ENCODE assay signal across 21 mouse cellular contexts in the genomic region with DNA sequence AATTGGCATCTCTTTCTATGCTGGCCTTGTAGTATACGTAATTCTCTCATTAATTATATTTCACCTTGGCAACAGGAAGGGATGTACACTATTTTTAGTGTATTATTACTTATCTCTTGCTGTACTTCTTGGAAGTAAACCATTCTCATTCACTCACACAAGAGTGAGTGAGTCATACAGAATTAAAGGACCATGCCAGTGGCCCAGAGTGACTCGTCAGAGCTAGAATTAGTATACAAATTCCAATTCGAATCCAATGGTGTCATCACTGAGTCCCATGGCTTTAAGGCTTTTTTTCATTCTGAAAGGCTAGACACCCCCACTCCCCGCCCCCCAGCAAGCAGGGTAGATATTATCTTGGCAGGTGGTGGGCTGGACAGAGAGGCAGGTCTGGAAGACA.
"Had no signal": no experiment of that assay in that cellular context is flagged by ENCODE, and none has a peak within 500 bp of the region (broad histone marks: within the 10 kb centered on the region; RNA-seq: fewer than 3 reads in every experiment).

No protein-coding gene starts in this region.

- H3K4me3 ChIP-seq: kidney, embryonic 15.5 days; limb, embryonic 10.5 days; limb, embryonic 13.5 days; liver, embryonic 12.5 days; liver, embryonic 15.5 days; lung, embryonic 15.5 days; megakaryocyte, embryonic 14.5 days; midbrain, embryonic 10.5 days; midbrain, embryonic 13.5 days; myocyte; neural tube, embryonic 13.5 days had no signal

- H3K27ac ChIP-seq: kidney, embryonic 15.5 days; limb, embryonic 10.5 days; limb, embryonic 13.5 days; liver, embryonic 12.5 days; liver, embryonic 15.5 days; lung, embryonic 15.5 days; midbrain, embryonic 10.5 days; midbrain, embryonic 13.5 days; neural tube, embryonic 13.5 days had no signal

- ATAC-seq: liver, embryonic 12.5 days; midbrain, embryonic 13.5 days; midbrain, embryonic 16.5 days had no signal

- H3K4me2 ChIP-seq: kidney, embryonic 15.5 days; limb, embryonic 13.5 days; liver, embryonic 12.5 days; liver, embryonic 15.5 days; lung, embryonic 15.5 days; midbrain, embryonic 13.5 days; neural tube, embryonic 13.5 days had no signal

- H3K27me3 ChIP-seq: liver, embryonic 15.5 days had no signal

- DNase-seq: kidney, postnatal 10 days; kidney, postnatal 36 days; liver; lung, adult 18-20 months; lung, postnatal 10 days; lung, postnatal 36 days; retina, postnatal 1 day; thymus, adult 18-20 months; thymus, postnatal 36 days had no signal

- H3K4me1 ChIP-seq: liver, embryonic 12.5 days; liver, embryonic 15.5 days; lung, embryonic 15.5 days; midbrain, embryonic 10.5 days; midbrain, embryonic 13.5 days; neural tube, embryonic 13.5 days had no signal

- H3K9me3 ChIP-seq: kidney, embryonic 15.5 days; limb, embryonic 10.5 days; limb, embryonic 13.5 days; liver, embryonic 12.5 days; liver, embryonic 15.5 days; lung, embryonic 15.5 days; megakaryocyte, embryonic 14.5 days; midbrain, embryonic 10.5 days; midbrain, embryonic 13.5 days; neural tube, embryonic 13.5 days had no signal

- H3K9ac ChIP-seq: kidney, embryonic 15.5 days; limb, embryonic 13.5 days; liver, embryonic 12.5 days; liver, embryonic 15.5 days; lung, embryonic 15.5 days; midbrain, embryonic 13.5 days; neural tube, embryonic 13.5 days had no signal

- H3K36me3 ChIP-seq: kidney, embryonic 15.5 days; limb, embryonic 10.5 days; limb, embryonic 13.5 days; liver, embryonic 12.5 days; liver, embryonic 15.5 days; lung, embryonic 15.5 days; midbrain, embryonic 10.5 days; midbrain, embryonic 13.5 days; neural tube, embryonic 13.5 days had no signal
